Mouse (Mus musculus) heart, adult 2 months (tissue): Measurements from ENCODE around the gene Pdzd2.

ENCODE experiments used
- EP300 ChIP-seq: fragments of 200-500 bp; IDR thresholded peaks from 2 replicates; pipeline ENCODE4 v1.6.1; 2011; ENCODE audit warnings: low read depth, low read length, control low read depth; ENCODE audit not compliant: insufficient read depth
- POLR2A ChIP-seq: fragments of 200-500 bp; IDR thresholded peaks from 2 replicates; pipeline ENCODE4 v1.6.1; 2011; ENCODE audit warnings: mild to moderate bottlenecking, low read depth, low read length, control low read depth; ENCODE audit not compliant: insufficient read depth

GRCm38 (mm10) chr15:12449321-12449720 lies 290.4 kb downstream of the Pdzd2 start:
- TF ChIP-seq EP300, result no peak
- TF ChIP-seq POLR2A, result no peak
